Mouse (Mus musculus) neural tube, embryonic 15.5 days (tissue): ENCODE results near the gene Zbtb5. TPM values are rescaled to one million over a fixed set of nuclear protein-coding genes. Genes with fewer than 3 reads are reported as not detected.

Experiments
- ATAC-seq: fragments of 200-750 bp; cut with Nextera tagmentation; 2 replicates; pipeline ENCODE4 v1.8.0; 2017; ENCODE audit warnings: mild to moderate bottlenecking, moderate TSS enrichment, moderate library complexity; ENCODE audit not compliant: low FRiP score
- H3K27ac ChIP-seq: fragments of 300-500 bp; sonication (generic); replicated peaks from 2 replicates; pipeline ENCODE4 v1.5.1; 2015; ENCODE audit warnings: mild to moderate bottlenecking, inconsistent platforms
- H3K27me3 ChIP-seq: fragments of 300-500 bp; sonication (generic); replicated peaks from 2 replicates; pipeline ENCODE4 v1.6.1; 2015; ENCODE audit warnings: inconsistent platforms
- H3K36me3 ChIP-seq: fragments of 300-500 bp; sonication (generic); 2 replicates; pipeline ENCODE4 v1.6.1; 2015; ENCODE audit warnings: inconsistent platforms
- H3K4me1 ChIP-seq: fragments of 300-500 bp; sonication (generic); 2 replicates; pipeline ENCODE4 v1.6.1; 2015; ENCODE audit warnings: inconsistent platforms
- H3K4me2 ChIP-seq: fragments of 300-500 bp; sonication (generic); 2 replicates; pipeline ENCODE4 v1.6.1; 2015; ENCODE audit warnings: inconsistent platforms, mild to moderate bottlenecking, moderate library complexity
- H3K4me3 ChIP-seq: fragments of 300-500 bp; sonication (generic); replicated peaks from 2 replicates; pipeline ENCODE4 v1.5.1; 2015; ENCODE audit warnings: mild to moderate bottlenecking, inconsistent platforms
- H3K9ac ChIP-seq: fragments of 300-500 bp; sonication (generic); replicated peaks from 2 replicates; pipeline ENCODE4 v1.6.1; 2015; ENCODE audit warnings: mild to moderate bottlenecking, inconsistent platforms
- H3K9me3 ChIP-seq: fragments of 300-500 bp; sonication (generic); replicated peaks from 2 replicates; pipeline ENCODE4 v1.6.1; 2016; ENCODE audit warnings: inconsistent platforms
- WGBS: fragments of 180-500 bp; shearing (Covaris S2); methylation state at CpG from one replicate; pipeline ENCODE4 v1.1.7; 2015; ENCODE audit warnings: mixed read lengths; 5-methylcytosine and 5-hydroxymethylcytosine counted together
- polyA plus RNA-seq: library from polyadenylated mRNA; unstranded; fragments of >200 nt; fragmentation: Nextera tagmentation; extraction: Ambion mirVana; gene quantifications from 2 replicates; pipeline ENCODE4 v1.2.1, GENCODE M21; 2015

Zbtb5 gene
- polyA plus RNA-seq, 1 experiment from 2014 or later = 34.2 TPM

DNA sequence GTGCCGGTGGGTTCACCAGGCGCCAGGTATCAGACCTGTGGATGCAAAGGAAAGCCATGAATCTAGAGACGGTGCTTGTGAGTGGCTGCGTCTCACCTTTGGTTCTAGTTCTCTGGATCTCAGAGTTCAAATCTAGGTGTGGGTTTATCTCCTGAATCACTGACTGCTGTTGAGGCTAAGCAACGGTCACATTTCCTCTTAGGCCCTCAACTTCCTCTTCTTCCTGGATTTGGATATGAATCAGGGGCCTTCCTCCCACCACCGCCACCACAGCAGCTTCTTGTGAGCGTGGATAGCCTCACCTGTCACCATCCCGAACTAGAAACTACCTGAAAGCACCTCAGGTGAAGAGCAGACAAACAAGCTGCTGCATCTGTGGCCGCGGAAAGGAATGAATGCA, 23.8 kb upstream of the Zbtb5 start:
- H3K9ac ChIP-seq = no peak overlapping the region
- H3K27me3 ChIP-seq = no peaks in the 10 kb centered on the region
- no peak overlapping the region for H3K4me3 ChIP-seq
- H3K4me1 ChIP-seq = no peaks in the 10 kb centered on the region
- 93% methylated on average over 10 of the region's 10 CpGs for WGBS
- no peak for ATAC-seq
- H3K27ac ChIP-seq = no peak overlapping the region
- no peak overlapping the region for H3K4me2 ChIP-seq
- no peaks in the 10 kb centered on the region for H3K9me3 ChIP-seq
- H3K36me3 ChIP-seq = peaks cover 82% of the 10 kb centered on the region

DNA sequence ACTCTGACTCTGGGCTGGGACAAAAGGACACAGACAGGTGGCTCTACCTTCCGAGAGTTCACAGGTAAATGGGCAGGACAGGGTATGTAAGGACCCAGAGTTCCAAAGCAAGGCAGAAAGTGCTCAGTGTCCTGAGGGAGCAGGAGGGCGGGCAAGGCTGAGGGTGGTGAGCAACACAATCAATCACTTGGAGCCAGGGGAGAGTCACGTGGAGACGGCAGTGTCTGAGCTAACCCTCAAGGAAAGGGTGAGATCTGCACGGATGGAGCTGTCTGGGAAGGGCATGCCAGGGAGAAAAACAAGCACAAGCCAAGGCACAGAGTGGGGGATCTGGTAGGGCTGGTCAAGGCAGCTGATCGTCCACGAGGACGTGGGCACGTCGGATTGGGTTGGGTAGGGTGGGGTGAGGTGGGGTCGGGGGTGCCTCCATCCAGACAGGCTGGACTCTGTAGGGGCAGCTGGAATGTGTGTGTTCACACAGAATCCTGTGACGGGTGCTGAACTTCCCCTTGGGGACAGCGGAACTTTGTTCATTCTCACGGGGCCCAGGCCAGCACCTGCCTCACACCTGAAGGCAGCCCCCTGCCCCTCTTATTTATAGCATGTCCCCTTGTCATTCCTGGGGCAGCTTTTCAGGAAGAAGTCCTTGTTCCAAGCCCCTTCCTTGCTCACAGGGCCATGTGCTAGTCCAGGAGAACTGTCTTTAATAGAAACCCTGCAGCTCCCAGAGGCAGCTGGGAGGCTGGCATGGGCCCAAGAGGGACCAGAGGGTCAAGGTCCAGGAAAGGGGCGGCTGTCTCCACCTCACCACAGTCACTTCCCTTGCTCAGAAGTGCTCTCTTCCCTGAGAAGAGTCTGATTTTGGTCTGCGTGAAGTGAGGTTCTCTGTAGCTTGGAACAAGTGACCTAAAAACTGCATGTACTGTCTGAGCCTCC, 22.7 kb upstream of the Zbtb5 start:
- H3K36me3 ChIP-seq = peaks cover 81% of the 10 kb centered on the region
- no peak overlapping the region for H3K27ac ChIP-seq
- H3K4me2 ChIP-seq = no peak overlapping the region
- H3K9me3 ChIP-seq = no peaks in the 10 kb centered on the region
- no peaks in the 10 kb centered on the region for H3K4me1 ChIP-seq
- H3K4me3 ChIP-seq = no peak overlapping the region
- no peaks in the 10 kb centered on the region for H3K27me3 ChIP-seq
- no peak overlapping the region for H3K9ac ChIP-seq
- WGBS = 81% methylated on average over 16 of the region's 16 CpGs
- ATAC-seq = no peak

DNA sequence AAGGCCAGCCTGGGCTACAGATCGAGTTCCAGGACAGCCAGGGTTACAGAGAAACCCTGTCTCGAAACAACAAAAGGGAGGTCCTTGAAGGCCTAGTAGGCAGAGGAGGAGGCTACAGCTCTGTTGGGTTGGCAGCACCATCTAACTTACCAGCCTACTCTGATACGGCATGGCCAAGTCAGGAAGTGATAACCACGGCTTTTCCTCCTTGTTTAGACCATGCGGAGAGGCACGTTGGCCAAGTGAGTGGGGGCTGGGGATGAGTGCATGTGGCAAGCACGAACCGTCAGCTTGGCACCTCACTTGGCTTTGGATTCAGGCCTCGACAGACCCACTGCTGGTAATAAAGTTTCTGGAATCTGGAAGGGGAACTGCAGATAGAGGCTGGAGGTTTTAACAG, 20.4 kb upstream of the Zbtb5 start:
- no peaks in the 10 kb centered on the region for H3K27me3 ChIP-seq
- H3K36me3 ChIP-seq = peaks cover 91% of the 10 kb centered on the region
- ATAC-seq = no peak
- H3K27ac ChIP-seq = no peak overlapping the region
- no peak overlapping the region for H3K4me2 ChIP-seq
- WGBS = 91% methylated on average over 9 of the region's 9 CpGs
- no peaks in the 10 kb centered on the region for H3K9me3 ChIP-seq
- no peak overlapping the region for H3K9ac ChIP-seq
- no peak overlapping the region for H3K4me3 ChIP-seq
- H3K4me1 ChIP-seq = no peaks in the 10 kb centered on the region

DNA sequence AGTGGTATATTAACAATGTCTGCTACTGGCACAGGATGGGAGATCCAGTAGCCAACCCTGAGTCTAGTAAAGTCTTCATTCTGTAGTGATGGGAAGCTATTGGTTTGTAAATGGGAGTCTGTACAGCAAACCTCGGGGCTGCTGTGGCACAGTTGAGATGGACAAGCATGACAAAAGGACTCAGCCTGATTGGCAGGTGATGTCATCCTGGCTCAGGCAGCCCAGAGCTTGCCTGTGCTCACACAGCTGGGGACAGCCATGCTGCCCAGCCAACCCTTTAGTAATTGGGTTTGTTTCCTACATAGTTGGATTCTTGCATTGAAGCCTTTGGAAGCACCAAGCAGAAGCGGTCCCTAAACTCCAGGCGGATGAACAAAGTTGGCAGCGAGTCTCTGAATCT, 14.2 kb upstream of the Zbtb5 start:
- WGBS = 89% methylated on average over 4 of the region's 4 CpGs
- Histone ChIP-seq H3K27me3 (no peaks in the 10 kb centered on the region), H3K27ac (no peak overlapping the region), H3K9ac (no peak overlapping the region), H3K36me3 (peaks cover 83% of the 10 kb centered on the region), H3K4me3 (no peak overlapping the region), H3K9me3 (no peaks in the 10 kb centered on the region), H3K4me2 (no peak overlapping the region), H3K4me1 (no peaks in the 10 kb centered on the region)
- no peak for ATAC-seq

- Histone ChIP-seq H3K36me3 (peaks cover 20% of the 10 kb centered on the region), H3K27me3 (no peaks in the 10 kb centered on the region), H3K9me3 (no peaks in the 10 kb centered on the region), H3K27ac (0 out of 2 replicates have a peak overlapping the region, but pooled peaks have one; percentile 37), H3K4me3 (peak overlapping the region; percentile 79), H3K9ac (peak overlapping the region; percentile 73), H3K4me1 (peaks cover 21% of the 10 kb centered on the region), H3K4me2 (peak overlapping the region; percentile 95)
- WGBS = 4% methylated on average over 14 of the region's 14 CpGs
- ATAC-seq = peak; percentile 52
Observed at GRCm38 (mm10) chr4:45019009-45019408, 6.8 kb upstream of the Zbtb5 start.

GRCm38 (mm10) chr4:45018452-45018980, 6.3 kb upstream of the Zbtb5 start, which contains the start of gene Polr1e:
Polr1e (plus strand) TSS chr4:45018583.
- H3K36me3 ChIP-seq = peaks cover 16% of the 10 kb centered on the region; the same call in 1 of the 2 replicates
- no peaks in the 10 kb centered on the region for H3K9me3 ChIP-seq
- peak; percentile 83 for ATAC-seq
- H3K27ac ChIP-seq = peak within 1 kb of the TSS; percentile 64; the same call in 1 of the 2 replicates
- no peaks in the 10 kb centered on the region for H3K27me3 ChIP-seq
- H3K4me1 ChIP-seq = peaks cover 23% of the 10 kb centered on the region
- peak within 1 kb of the TSS; percentile 79 for H3K4me3 ChIP-seq
- under 1% methylated on average over 29 of the region's 29 CpGs for WGBS
- peak within 1 kb of the TSS; percentile 73 for H3K9ac ChIP-seq
- peak within 1 kb of the TSS; percentile 95 for H3K4me2 ChIP-seq

DNA sequence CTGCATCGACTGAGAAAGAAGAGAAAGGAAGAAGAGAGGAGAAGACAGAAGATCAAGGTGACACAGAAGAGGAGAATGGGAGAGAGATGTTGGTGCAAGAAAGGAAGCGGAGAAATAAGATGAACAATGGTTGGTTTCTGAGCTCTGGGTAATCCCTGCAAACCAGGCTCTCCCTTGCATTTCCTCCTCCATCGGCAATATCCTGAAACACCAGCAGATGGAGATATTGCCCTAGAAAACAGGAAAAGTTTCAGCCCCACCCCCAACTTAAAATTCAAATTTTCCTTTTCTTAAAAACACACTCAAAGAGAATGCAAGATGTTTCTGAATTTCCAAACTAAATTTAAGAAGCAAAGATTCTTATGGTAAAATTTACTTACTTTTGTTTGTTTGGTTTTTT, 3.4 kb upstream of the Zbtb5 start:
- Histone ChIP-seq H3K36me3 (no peaks in the 10 kb centered on the region), H3K9me3 (no peaks in the 10 kb centered on the region), H3K27me3 (no peaks in the 10 kb centered on the region), H3K9ac (0 out of 2 replicates have a peak overlapping the region, but pooled peaks have one; percentile 20), H3K4me2 (no peak overlapping the region), H3K4me1 (peaks cover 31% of the 10 kb centered on the region), H3K4me3 (no peak overlapping the region), H3K27ac (no peak overlapping the region)
- ATAC-seq = no peak
- WGBS = 13% methylated on average over 3 of the region's 3 CpGs

DNA sequence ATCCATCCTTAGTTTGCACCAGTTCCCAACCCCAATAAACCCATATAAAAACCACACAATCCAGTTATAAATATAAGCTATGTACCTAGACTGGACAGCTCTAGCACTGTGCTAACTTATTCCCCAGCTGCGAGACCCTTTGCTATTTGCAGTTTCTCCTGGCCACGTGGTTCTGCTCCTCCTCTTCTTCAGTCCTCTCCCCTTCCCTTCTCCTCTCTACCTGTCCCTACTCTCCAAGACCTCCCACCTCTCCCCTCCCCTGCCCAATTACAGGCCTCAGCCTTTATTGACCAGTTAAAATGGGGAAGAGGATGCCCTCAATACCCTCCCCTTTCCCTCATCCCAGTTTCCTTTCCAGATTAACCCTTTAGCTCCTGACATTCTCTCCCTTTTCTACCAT, 1.3 kb upstream of the Zbtb5 start:
- WGBS = 0% methylated on average over 2 of the region's 2 CpGs
- peak overlapping the region; percentile 69 for H3K4me2 ChIP-seq
- peaks cover 26% of the 10 kb centered on the region for H3K4me1 ChIP-seq
- H3K9me3 ChIP-seq = no peaks in the 10 kb centered on the region
- 0 out of 2 replicates have a peak overlapping the region, but pooled peaks have one; percentile 85 for H3K27ac ChIP-seq
- no peaks in the 10 kb centered on the region for H3K27me3 ChIP-seq
- H3K36me3 ChIP-seq = no peaks in the 10 kb centered on the region
- peak overlapping the region; percentile 67 for H3K9ac ChIP-seq
- peak overlapping the region; percentile 83 for H3K4me3 ChIP-seq
- ATAC-seq = no peak

GRCm38 (mm10) chr4:45013031-45013431, 819 bp upstream of the Zbtb5 start:
- 3% methylated on average over 13 of the region's 13 CpGs for WGBS
- Histone ChIP-seq H3K4me1 (peaks cover 26% of the 10 kb centered on the region), H3K4me3 (peak overlapping the region; percentile 83), H3K9me3 (no peaks in the 10 kb centered on the region), H3K4me2 (peak overlapping the region; percentile 69), H3K27me3 (no peaks in the 10 kb centered on the region), H3K36me3 (no peaks in the 10 kb centered on the region), H3K9ac (peak overlapping the region; percentile 67), H3K27ac (peak overlapping the region; percentile 85)
- no peak for ATAC-seq

DNA sequence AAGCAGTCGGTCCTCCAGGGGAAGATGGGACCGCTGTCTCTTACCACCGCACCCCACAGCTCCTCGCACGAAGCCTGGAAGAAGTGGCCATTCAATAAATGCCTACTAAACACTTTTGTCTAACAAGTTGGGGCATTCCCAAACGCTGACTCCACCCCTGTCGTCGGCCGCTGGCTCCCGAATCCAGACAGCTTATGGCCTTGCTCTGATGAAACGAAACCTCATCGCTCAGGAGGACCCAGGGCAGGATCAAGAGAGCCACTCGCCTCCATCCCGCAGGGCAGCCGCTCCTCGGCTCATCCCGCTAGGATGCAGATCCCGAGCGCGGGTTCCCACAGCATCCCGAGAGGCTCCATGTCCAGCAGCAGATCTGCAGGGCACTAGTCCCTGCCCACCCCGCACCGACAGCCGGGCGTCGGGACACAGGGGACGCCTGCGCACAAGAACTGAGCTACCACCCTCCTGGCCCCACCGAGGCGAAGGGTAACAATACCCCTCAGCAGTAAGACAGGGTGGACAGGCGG, 569 bp downstream of the Zbtb5 start:
- under 1% methylated on average over 30 of the region's 31 CpGs for WGBS

DNA sequence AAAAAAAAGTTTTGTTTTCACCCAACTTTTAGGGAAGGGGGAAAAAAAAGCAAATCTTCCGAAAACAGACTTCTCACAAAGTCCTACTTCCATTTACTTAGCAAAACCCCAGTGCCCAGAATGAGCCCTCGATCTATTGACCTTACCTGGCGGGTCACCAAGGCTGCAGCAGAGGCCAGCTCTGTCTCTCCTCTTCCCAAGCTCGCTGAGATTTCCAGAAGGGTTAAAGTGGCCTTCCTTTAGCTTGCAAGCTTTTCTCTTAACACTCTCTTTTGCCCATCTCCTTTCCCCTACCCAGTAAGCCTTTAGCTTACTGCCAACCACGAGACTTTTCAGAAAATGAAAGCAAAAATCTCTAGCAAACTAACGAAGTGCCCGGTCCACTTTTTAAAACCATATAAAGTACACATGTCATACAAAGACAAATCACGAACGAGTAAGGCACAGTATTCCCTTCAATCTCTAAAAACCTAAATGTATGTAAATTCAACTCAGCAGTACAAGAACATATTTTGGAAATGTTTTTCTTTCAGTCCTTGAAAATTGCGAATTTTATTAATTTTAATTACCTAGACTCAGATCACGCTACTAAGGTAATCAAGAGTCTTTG, 1.3 kb downstream of the Zbtb5 start:
- Histone ChIP-seq H3K4me3 (peak overlapping the region; percentile 83), H3K4me1 (peaks cover 26% of the 10 kb centered on the region), H3K36me3 (no peaks in the 10 kb centered on the region), H3K9me3 (no peaks in the 10 kb centered on the region), H3K4me2 (peak overlapping the region; percentile 73), H3K27ac (peak overlapping the region; percentile 95), H3K27me3 (no peaks in the 10 kb centered on the region), H3K9ac (peak overlapping the region; percentile 88)
- no peak for ATAC-seq
- 13% methylated on average over 11 of the region's 11 CpGs for WGBS

More for the DNA sequence above, 569 bp downstream of the Zbtb5 start:
- H3K9ac ChIP-seq = peak overlapping the region; percentile 88
- peak overlapping the region; percentile 73 for H3K4me2 ChIP-seq
- no peaks in the 10 kb centered on the region for H3K36me3 ChIP-seq
- ATAC-seq = peak; percentile 79
- H3K9me3 ChIP-seq = no peaks in the 10 kb centered on the region
- H3K4me1 ChIP-seq = peaks cover 26% of the 10 kb centered on the region
- peak overlapping the region; percentile 95 for H3K27ac ChIP-seq
- no peaks in the 10 kb centered on the region for H3K27me3 ChIP-seq
- peak overlapping the region; percentile 83 for H3K4me3 ChIP-seq
